Mouse (Mus musculus) intestine, embryonic 16.5 days (tissue): ENCODE measurements around the gene Ptgs1. TPM values are rescaled to one million over a fixed set of nuclear protein-coding genes. Genes with fewer than 3 reads are reported as not detected.

Experiments used
- ATAC-seq: fragments of 200-750 bp; cut with Nextera tagmentation; 2 replicates; pipeline ENCODE4 v1.8.0; 2017; ENCODE audit warnings: moderate TSS enrichment, moderate library complexity
- H3K27ac ChIP-seq: fragments of 300-500 bp; sonication (generic); 2 replicates; pipeline ENCODE4 v1.5.1; 2014; ENCODE audit warnings: mild to moderate bottlenecking, low read length
- H3K27me3 ChIP-seq: fragments of 300-500 bp; sonication (generic); replicated peaks from 2 replicates; pipeline ENCODE4 v1.6.1; 2014; ENCODE audit warnings: low read length, control low read depth, mixed read lengths; ENCODE audit not compliant: control insufficient read depth, insufficient read depth
- H3K36me3 ChIP-seq: fragments of 300-500 bp; sonication (generic); 2 replicates; pipeline ENCODE4 v1.6.1; 2014; ENCODE audit warnings: low read length, control low read depth; ENCODE audit not compliant: control insufficient read depth, insufficient read depth
- H3K4me1 ChIP-seq: fragments of 300-500 bp; sonication (generic); 2 replicates; pipeline ENCODE4 v1.6.1; 2014; ENCODE audit warnings: low read length, control low read depth, mixed read lengths; ENCODE audit not compliant: control insufficient read depth, insufficient read depth
- H3K4me2 ChIP-seq: fragments of 300-500 bp; sonication (generic); 2 replicates; pipeline ENCODE4 v1.6.1; 2014; ENCODE audit warnings: low read depth, low read length, control low read depth
- H3K4me3 ChIP-seq: fragments of 300-500 bp; sonication (generic); 2 replicates; pipeline ENCODE4 v1.5.1; 2014; ENCODE audit warnings: mild to moderate bottlenecking, low read length
- H3K9ac ChIP-seq: fragments of 300-500 bp; sonication (generic); 2 replicates; pipeline ENCODE4 v1.6.1; 2014; ENCODE audit warnings: low read depth, low read length
- H3K9me3 ChIP-seq: fragments of 300-500 bp; sonication (generic); 2 replicates; pipeline ENCODE4 v1.6.1; 2016; ENCODE audit warnings: low read length, control low read depth; ENCODE audit not compliant: control insufficient read depth
- WGBS: fragments of 180-500 bp; shearing (Covaris S2); extraction: QIAGEN DNeasy Blood & Tissue Kit; methylation state at CpG from one replicate; pipeline ENCODE4 v1.1.7; 2014; 5-methylcytosine and 5-hydroxymethylcytosine counted together
- polyA plus RNA-seq: library from polyadenylated mRNA; unstranded; fragments of >200 nt; fragmentation: Nextera tagmentation; extraction: Ambion mirVana; gene quantifications from 2 replicates; pipeline ENCODE4 v1.2.1, GENCODE M21; 2015

Gene Ptgs1
- polyA plus RNA-seq, 1 experiment from 2014 or later: 29.1 TPM

DNA sequence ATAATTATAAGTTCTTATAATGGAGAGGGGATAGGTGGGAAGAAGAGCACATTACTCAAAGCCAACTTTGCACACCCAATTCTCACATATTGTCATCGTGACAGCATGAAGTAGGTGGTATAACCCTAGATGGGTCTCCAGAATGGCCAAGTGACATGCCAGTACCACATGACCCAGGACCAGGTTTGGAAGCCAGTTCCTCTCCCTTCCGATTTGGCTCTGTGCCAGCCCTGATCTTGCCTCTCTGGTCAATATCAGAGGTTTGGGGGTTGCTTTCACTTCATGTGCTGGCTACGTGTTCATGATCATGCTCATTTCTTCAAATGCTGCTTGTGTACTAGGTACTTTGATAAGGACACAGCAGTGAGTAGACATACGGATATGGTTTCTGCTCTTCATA is 22.3 kb downstream of the Ptgs1 start:
- 86% methylated on average over 4 of the region's 4 CpGs for WGBS
- Histone ChIP-seq H3K27me3 (no peaks in the 10 kb centered on the region), H3K9me3 (no peaks in the 10 kb centered on the region), H3K9ac (no peak overlapping the region), H3K4me1 (no peaks in the 10 kb centered on the region), H3K4me3 (no peak overlapping the region), H3K36me3 (no peaks in the 10 kb centered on the region), H3K27ac (no peak overlapping the region), H3K4me2 (no peak overlapping the region)
- no peak for ATAC-seq

GRCm38 (mm10) chr2:36254445-36254844 is 24.2 kb downstream of the Ptgs1 start:
- no peaks in the 10 kb centered on the region for H3K36me3 ChIP-seq
- no peaks in the 10 kb centered on the region for H3K27me3 ChIP-seq
- no peaks in the 10 kb centered on the region for H3K4me1 ChIP-seq
- 81% methylated on average over 2 of the region's 2 CpGs for WGBS
- H3K9me3 ChIP-seq: no peaks in the 10 kb centered on the region
- H3K4me3 ChIP-seq: no peak overlapping the region
- no peak for ATAC-seq
- H3K4me2 ChIP-seq: no peak overlapping the region
- H3K9ac ChIP-seq: no peak overlapping the region
- no peak overlapping the region for H3K27ac ChIP-seq

DNA sequence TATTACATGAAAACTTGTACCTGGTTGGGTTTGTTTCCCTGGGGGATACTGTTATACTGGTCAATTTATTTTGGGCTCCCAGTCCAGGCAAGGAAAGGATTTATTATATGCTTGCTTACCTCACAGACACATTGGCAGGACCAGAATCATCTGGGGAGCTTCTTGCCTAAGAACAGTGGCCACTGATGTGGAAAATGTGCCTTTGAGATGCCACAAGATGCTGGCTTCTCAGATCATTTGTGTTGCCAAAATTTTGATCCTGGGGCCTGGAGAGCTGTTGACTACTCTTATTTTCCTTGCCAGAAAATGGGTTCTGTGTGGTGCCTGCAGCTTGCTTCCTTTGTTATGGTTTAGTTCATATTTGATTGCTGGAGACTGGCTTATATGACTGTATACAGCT is 26.7 kb downstream of the Ptgs1 start:
- H3K36me3 ChIP-seq: no peaks in the 10 kb centered on the region
- H3K9me3 ChIP-seq: no peaks in the 10 kb centered on the region
- no peak overlapping the region for H3K4me2 ChIP-seq
- H3K9ac ChIP-seq: no peak overlapping the region
- H3K27me3 ChIP-seq: no peaks in the 10 kb centered on the region
- no peak for ATAC-seq
- H3K4me1 ChIP-seq: no peaks in the 10 kb centered on the region
- H3K4me3 ChIP-seq: no peak overlapping the region
- H3K27ac ChIP-seq: no peak overlapping the region

- no peak for ATAC-seq
- no peaks in the 10 kb centered on the region for H3K27me3 ChIP-seq
- H3K36me3 ChIP-seq: no peaks in the 10 kb centered on the region
- no peak overlapping the region for H3K9ac ChIP-seq
- H3K4me1 ChIP-seq: no peaks in the 10 kb centered on the region
- H3K9me3 ChIP-seq: no peaks in the 10 kb centered on the region
- no peak overlapping the region for H3K4me3 ChIP-seq
- H3K27ac ChIP-seq: no peak overlapping the region
- H3K4me2 ChIP-seq: no peak overlapping the region
- WGBS: 70% methylated on average over 4 of the region's 4 CpGs
Measured at GRCm38 (mm10) chr2:36259382-36259781, 29.2 kb downstream of the Ptgs1 start.

GRCm38 (mm10) chr2:36259798-36260540 is 29.7 kb downstream of the Ptgs1 start:
- H3K27ac ChIP-seq: no peak overlapping the region
- ATAC-seq: no peak

GRCm38 (mm10) chr2:36262025-36262424 is 31.8 kb downstream of the Ptgs1 start:
- Histone ChIP-seq H3K27me3 (no peaks in the 10 kb centered on the region), H3K9ac (no peak overlapping the region), H3K4me3 (no peak overlapping the region), H3K9me3 (no peaks in the 10 kb centered on the region), H3K4me2 (no peak overlapping the region), H3K27ac (no peak overlapping the region), H3K36me3 (no peaks in the 10 kb centered on the region), H3K4me1 (no peaks in the 10 kb centered on the region)
- ATAC-seq: 0 out of 2 replicates have a peak, but pooled peaks have one; percentile 23
- 56% methylated on average over 4 of the region's 4 CpGs for WGBS

More at GRCm38 (mm10) chr2:36259798-36260540, 29.7 kb downstream of the Ptgs1 start:
- Histone ChIP-seq H3K4me2 (no peak overlapping the region), H3K4me1 (no peaks in the 10 kb centered on the region), H3K9me3 (no peaks in the 10 kb centered on the region), H3K27me3 (no peaks in the 10 kb centered on the region), H3K4me3 (no peak overlapping the region), H3K9ac (no peak overlapping the region), H3K36me3 (no peaks in the 10 kb centered on the region)
- WGBS: 70% methylated on average over 6 of the region's 6 CpGs

GRCm38 (mm10) chr2:36269458-36269857 is 39.2 kb downstream of the Ptgs1 start:
- Histone ChIP-seq H3K36me3 (no peaks in the 10 kb centered on the region), H3K27me3 (no peaks in the 10 kb centered on the region), H3K4me2 (no peak overlapping the region), H3K27ac (no peak overlapping the region), H3K4me1 (no peaks in the 10 kb centered on the region), H3K4me3 (no peak overlapping the region), H3K9ac (no peak overlapping the region), H3K9me3 (no peaks in the 10 kb centered on the region)
- ATAC-seq: no peak
- 59% methylated on average over 3 of the region's 3 CpGs for WGBS

GRCm38 (mm10) chr2:36270186-36270585 is 40.0 kb downstream of the Ptgs1 start:
- H3K9ac ChIP-seq: no peak overlapping the region
- H3K27me3 ChIP-seq: no peaks in the 10 kb centered on the region
- H3K4me3 ChIP-seq: no peak overlapping the region
- 49% methylated on average over 2 of the region's 2 CpGs for WGBS
- H3K4me2 ChIP-seq: no peak overlapping the region
- no peak overlapping the region for H3K27ac ChIP-seq
- no peaks in the 10 kb centered on the region for H3K36me3 ChIP-seq
- H3K4me1 ChIP-seq: no peaks in the 10 kb centered on the region
- H3K9me3 ChIP-seq: no peaks in the 10 kb centered on the region
- no peak for ATAC-seq

DNA sequence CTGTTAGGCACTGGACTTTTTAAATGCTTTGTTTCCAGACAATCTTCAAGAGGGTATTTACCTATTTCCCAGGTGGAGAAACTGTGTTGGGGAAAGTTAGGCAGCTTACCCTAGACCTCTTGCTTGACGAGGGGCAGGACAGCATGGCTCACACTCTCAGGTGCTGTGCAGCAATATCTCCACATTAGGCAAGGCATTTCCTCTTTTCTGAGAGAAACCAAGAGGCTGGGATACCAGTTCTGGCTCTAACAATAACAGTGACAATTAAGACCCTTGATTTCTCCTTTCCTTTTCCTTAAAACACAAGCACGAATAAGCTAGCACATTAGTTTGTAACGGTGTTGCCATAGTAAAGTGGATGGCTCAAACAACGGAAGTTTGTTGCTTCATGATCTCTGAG is 40.9 kb downstream of the Ptgs1 start:
- Histone ChIP-seq H3K4me1 (no peaks in the 10 kb centered on the region), H3K4me2 (no peak overlapping the region), H3K9me3 (no peaks in the 10 kb centered on the region), H3K9ac (no peak overlapping the region), H3K27me3 (no peaks in the 10 kb centered on the region), H3K27ac (no peak overlapping the region), H3K36me3 (no peaks in the 10 kb centered on the region), H3K4me3 (no peak overlapping the region)
- ATAC-seq: no peak
- WGBS: 83% methylated on average over 4 of the region's 4 CpGs
